Mouse (Mus musculus) mouse embryonic stem cell (cell line): ENCODE results near the gene Exd2.

Experiments
- in situ Hi-C, 2 experiments: fragments of 300-500 bp; cut with MboI; formaldehyde crosslinking; loops; 1 replicate in 1 of 2; 3 replicates in 1 of 2; pipeline ENCODE4 v1.14.3; 2019 to 2020; ENCODE audit warnings: low sequenced_read_pairs in 2 of 2, low pct_unique_long_range_greater_than_20kb in 1 of 2, mixed read lengths in 1 of 2; ENCODE audit not compliant: unreplicated experiment in 1 of 2

The Exd2 gene

GRCm38 (mm10) chr12:80530630-80531029, 67.7 kb downstream of the Exd2 start:
- in situ Hi-C loops = no loop called here

DNA sequence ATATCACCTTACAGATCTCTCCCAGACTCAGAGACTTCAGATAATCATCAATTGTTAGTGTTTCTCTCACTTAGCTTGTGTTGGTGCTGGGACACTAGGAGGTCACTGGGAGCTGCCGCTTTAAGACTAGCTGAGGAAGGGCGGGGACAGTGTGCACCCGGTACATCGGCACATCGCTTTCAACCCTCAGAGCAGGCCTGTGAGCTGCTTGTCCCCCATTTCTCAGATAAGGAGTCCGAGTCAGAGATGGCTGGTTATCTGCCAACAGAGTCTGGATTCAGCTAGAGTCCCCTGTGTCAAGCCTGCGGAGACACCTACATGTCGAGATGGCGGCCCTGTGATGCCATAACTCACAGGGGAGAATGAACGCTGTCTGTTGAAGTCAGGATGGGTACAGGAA, 68.7 kb downstream of the Exd2 start:
- in situ Hi-C loops = no loop called here

GRCm38 (mm10) chr12:80533876-80534275, 71.0 kb downstream of the Exd2 start:
- in situ Hi-C loops = no loop called here

DNA sequence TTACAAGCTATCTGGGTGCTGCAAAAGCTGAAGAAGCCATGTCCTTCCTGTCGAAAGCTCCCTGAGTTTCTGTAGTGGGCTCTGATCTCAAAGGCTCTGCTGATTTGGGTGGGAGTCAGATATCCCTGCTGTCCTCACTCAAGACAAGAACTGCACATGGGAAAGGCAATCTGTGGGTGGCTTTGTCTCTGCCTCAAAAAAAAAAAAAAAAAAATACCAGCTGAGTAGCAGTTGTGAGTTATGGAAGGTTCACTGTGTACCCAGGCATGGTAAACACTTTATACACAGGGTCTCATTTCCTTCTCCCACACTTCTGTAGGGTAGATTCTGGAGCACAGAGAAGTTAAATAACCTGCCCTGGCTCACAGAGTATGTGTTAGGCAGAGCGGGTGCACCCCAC, 74.4 kb downstream of the Exd2 start:
- in situ Hi-C loops = no loop called here

DNA sequence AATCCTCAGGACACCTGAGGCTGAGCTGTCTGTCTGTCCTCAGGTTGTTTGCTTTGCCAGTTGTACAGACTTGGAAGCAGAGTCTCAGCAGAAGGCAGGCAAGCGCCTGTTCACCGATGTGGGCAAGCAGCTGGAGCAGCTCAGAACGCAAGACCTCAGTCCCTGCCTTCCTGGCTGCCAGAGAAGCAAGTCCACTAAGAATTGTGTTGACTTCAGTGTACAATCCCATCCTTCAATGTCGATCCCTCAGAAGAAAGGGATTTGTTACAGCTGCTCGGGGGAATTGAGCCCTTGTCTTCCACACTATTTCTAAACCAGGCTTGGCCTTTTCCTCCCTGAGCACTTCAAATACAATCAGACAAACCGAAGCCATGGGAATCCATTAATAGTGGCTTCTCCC, 75.4 kb downstream of the Exd2 start:
- in situ Hi-C loops = no loop called here

- in situ Hi-C loops = no loop called here
Observed at GRCm38 (mm10) chr12:80545310-80545709, 82.4 kb downstream of the Exd2 start.

- in situ Hi-C loops = no loop called here
Observed at GRCm38 (mm10) chr12:80549646-80550045, 86.8 kb downstream of the Exd2 start.
